Mouse (Mus musculus) liver, embryonic 15.5 days (tissue): ENCODE measurements around the gene Gm28048. TPM values are rescaled to one million over a fixed set of nuclear protein-coding genes. Genes with fewer than 3 reads are reported as not detected.
A peak's percentile ranks its signal among the peaks of the same experiment; 100 is the strongest.

Source experiments
- ATAC-seq: fragments of 200-750 bp; cut with Nextera tagmentation; 2 replicates; pipeline ENCODE4 v1.8.0; 2017; ENCODE audit warnings: moderate number of reproducible peaks, mild to moderate bottlenecking, moderate library complexity; ENCODE audit not compliant: insufficient read depth
- H3K27ac ChIP-seq: fragments of 300-500 bp; sonication (generic); replicated peaks from 2 replicates; pipeline ENCODE4 v1.5.1; 2015; ENCODE audit warnings: mild to moderate bottlenecking, inconsistent platforms
- H3K27me3 ChIP-seq: fragments of 300-500 bp; sonication (generic); 2 replicates; pipeline ENCODE4 v1.6.1; 2015; ENCODE audit warnings: mild to moderate bottlenecking, inconsistent platforms
- H3K36me3 ChIP-seq: fragments of 300-500 bp; sonication (generic); replicated peaks from 2 replicates; pipeline ENCODE4 v1.6.1; 2015; ENCODE audit warnings: moderate library complexity, mild to moderate bottlenecking, inconsistent platforms
- H3K4me1 ChIP-seq: fragments of 300-500 bp; sonication (generic); replicated peaks from 2 replicates; pipeline ENCODE4 v1.6.1; 2015; ENCODE audit warnings: inconsistent platforms
- H3K4me2 ChIP-seq: fragments of 300-500 bp; sonication (generic); 2 replicates; pipeline ENCODE4 v1.6.1; 2015; ENCODE audit warnings: moderate library complexity, mild to moderate bottlenecking, inconsistent platforms
- H3K4me3 ChIP-seq: fragments of 300-500 bp; sonication (generic); replicated peaks from 2 replicates; pipeline ENCODE4 v1.5.1; 2015; ENCODE audit warnings: mild to moderate bottlenecking, inconsistent platforms
- H3K9ac ChIP-seq: fragments of 300-500 bp; sonication (generic); 2 replicates; pipeline ENCODE4 v1.6.1; 2015; ENCODE audit warnings: moderate library complexity, mild to moderate bottlenecking, inconsistent platforms
- H3K9me3 ChIP-seq: fragments of 300-500 bp; sonication (generic); replicated peaks from 2 replicates; pipeline ENCODE4 v1.6.1; 2016; ENCODE audit warnings: inconsistent platforms
- WGBS: fragments of 180-500 bp; shearing (Covaris S2); methylation state at CpG from one replicate; pipeline ENCODE4 v1.1.7; 2015; ENCODE audit warnings: mixed read lengths; ENCODE audit not compliant: insufficient replicate concordance; 5-methylcytosine and 5-hydroxymethylcytosine counted together
- polyA plus RNA-seq: library from polyadenylated mRNA; unstranded; fragments of >200 nt; fragmentation: Nextera tagmentation; extraction: Ambion mirVana; gene quantifications from 2 replicates; pipeline ENCODE4 v1.2.1, GENCODE M21; 2015

The Gm28048 gene
- polyA plus RNA-seq, 1 experiment from 2014 or later = 9.2 TPM

DNA sequence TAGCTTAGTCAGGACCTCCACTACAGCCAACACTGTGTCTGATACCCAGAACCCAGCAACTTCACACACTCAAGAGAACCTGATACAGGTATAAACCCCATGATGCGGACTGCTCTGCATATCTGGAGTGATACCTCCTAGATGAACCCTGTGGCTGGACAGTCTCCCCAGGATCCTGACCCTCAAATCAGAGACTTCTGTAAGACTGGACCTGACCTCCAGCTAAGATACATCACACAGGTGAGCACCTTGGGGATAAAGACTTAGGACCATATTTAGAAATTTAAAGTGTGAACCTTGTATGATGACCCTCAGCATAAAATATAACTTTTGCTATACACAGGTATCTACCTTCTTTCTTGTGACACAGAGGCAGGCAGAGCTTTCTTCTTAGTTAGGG is 11.3 kb downstream of the Gm28048 start:
- no peak for ATAC-seq
- peaks cover 18% of the 10 kb centered on the region for H3K4me1 ChIP-seq
- WGBS = 87% methylated on average over 1 of the region's 1 CpGs
- H3K9me3 ChIP-seq = no peaks in the 10 kb centered on the region
- H3K4me2 ChIP-seq = no peak overlapping the region
- no peaks in the 10 kb centered on the region for H3K27me3 ChIP-seq
- H3K36me3 ChIP-seq = peaks cover 11% of the 10 kb centered on the region
- no peak overlapping the region for H3K9ac ChIP-seq
- H3K27ac ChIP-seq = no peak overlapping the region
- no peak overlapping the region for H3K4me3 ChIP-seq

DNA sequence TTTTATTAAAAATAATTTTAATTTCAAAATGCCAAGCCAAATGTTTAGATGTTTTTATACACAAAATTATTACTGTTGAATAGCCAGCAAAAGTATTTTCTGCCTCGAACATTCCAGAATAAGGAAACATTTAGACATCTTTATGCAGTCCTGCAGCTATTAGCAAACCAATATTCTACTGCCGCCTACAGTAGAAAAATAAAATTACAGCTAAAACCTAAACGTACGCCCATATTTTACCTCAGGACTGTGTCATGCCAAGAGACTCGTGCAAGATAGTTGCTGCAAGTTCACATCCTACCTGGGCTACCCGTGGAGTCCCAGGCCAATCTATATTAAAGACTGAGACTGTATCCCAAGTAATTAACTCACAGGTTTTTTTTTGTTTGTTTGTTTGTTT is 12.4 kb downstream of the Gm28048 start:
- Histone ChIP-seq H3K9ac (no peak overlapping the region), H3K4me3 (no peak overlapping the region), H3K27me3 (no peaks in the 10 kb centered on the region), H3K4me1 (peaks cover 16% of the 10 kb centered on the region), H3K4me2 (no peak overlapping the region), H3K9me3 (no peaks in the 10 kb centered on the region), H3K27ac (no peak overlapping the region), H3K36me3 (peaks cover 11% of the 10 kb centered on the region)
- ATAC-seq = no peak
- 17% methylated on average over 6 of the region's 6 CpGs for WGBS

DNA sequence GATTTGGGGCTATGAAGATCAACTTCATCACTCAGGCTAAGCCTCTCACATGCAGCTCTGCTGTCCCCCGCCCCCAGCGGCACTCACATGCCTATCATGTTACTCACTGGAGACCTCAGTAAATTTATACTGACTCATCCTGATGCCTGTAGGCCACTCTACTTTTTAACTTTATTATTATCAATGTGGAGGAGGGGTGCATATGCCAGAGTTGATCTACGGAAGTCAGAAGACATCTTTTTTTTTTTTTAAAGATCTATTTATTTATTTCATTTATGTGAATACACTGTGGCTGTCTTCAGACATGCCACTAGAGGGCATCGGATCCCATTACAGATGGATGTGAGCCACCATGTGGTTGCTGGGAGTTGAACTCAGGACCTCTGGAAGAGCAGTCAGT is 16.4 kb downstream of the Gm28048 start:
- no peak overlapping the region for H3K4me2 ChIP-seq
- H3K27me3 ChIP-seq = no peaks in the 10 kb centered on the region
- H3K9me3 ChIP-seq = no peaks in the 10 kb centered on the region
- no peak overlapping the region for H3K27ac ChIP-seq
- no peak overlapping the region for H3K4me3 ChIP-seq
- WGBS = 83% methylated on average over 4 of the region's 4 CpGs
- no peak overlapping the region for H3K9ac ChIP-seq
- peaks cover 11% of the 10 kb centered on the region for H3K36me3 ChIP-seq
- ATAC-seq = no peak
- peaks cover 8% of the 10 kb centered on the region; the same call in 1 of the 2 replicates for H3K4me1 ChIP-seq

DNA sequence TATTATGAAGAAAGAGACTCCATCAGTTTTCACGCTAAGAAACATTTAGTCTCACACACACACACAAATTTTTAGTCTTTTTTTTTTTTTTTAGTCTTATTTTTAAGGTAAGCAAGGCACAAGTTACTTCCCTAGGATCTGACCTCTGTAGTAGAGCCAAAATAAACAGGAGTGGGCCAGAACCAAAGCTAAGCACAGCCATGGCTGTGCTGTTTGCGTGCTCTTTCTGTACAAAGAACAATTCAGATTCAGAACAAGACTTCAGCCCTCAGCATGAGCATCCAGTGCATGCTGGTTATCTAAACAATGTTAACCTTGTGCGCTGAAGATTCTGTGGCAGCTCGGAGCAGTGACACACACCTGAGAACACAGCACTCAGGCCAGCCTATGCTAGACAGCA is 17.5 kb downstream of the Gm28048 start:
- H3K9me3 ChIP-seq = no peaks in the 10 kb centered on the region
- no peak overlapping the region for H3K4me2 ChIP-seq
- 0 out of 2 replicates have a peak, but pooled peaks cover 3% of the 10 kb centered on the region for H3K4me1 ChIP-seq
- no peaks in the 10 kb centered on the region for H3K27me3 ChIP-seq
- ATAC-seq = peak; percentile 40; the same call in 1 of the 2 replicates
- 71% methylated on average over 4 of the region's 4 CpGs for WGBS
- no peak overlapping the region for H3K4me3 ChIP-seq
- H3K36me3 ChIP-seq = peaks cover 11% of the 10 kb centered on the region
- no peak overlapping the region for H3K27ac ChIP-seq
- no peak overlapping the region for H3K9ac ChIP-seq

DNA sequence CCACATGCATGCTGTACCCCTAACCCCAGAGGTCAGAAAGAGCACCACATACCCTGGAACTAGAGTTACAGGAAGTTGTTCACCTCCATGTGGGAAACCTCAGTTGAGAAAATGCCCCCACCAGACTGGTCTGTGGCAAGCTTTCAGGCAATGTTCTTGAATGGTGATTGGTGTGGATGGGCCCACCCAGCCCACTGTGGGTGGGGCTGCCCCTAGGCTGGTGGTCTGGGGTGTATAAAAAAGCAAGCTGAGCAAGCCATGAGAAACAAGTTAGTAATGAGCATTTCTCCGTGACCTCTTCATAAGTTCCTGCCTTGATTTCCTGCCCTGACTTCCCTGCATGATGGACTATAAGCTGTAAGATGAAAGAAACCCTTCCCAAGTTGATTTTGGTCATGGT is 19.8 kb downstream of the Gm28048 start:
- 55% methylated on average over 1 of the region's 1 CpGs for WGBS
- no peak overlapping the region for H3K27ac ChIP-seq
- no peaks in the 10 kb centered on the region for H3K27me3 ChIP-seq
- no peak overlapping the region for H3K4me2 ChIP-seq
- no peak overlapping the region for H3K4me3 ChIP-seq
- H3K9ac ChIP-seq = no peak overlapping the region
- H3K9me3 ChIP-seq = no peaks in the 10 kb centered on the region
- H3K4me1 ChIP-seq = 0 out of 2 replicates have a peak, but pooled peaks cover 3% of the 10 kb centered on the region
- ATAC-seq = no peak
- peaks cover 10% of the 10 kb centered on the region for H3K36me3 ChIP-seq

DNA sequence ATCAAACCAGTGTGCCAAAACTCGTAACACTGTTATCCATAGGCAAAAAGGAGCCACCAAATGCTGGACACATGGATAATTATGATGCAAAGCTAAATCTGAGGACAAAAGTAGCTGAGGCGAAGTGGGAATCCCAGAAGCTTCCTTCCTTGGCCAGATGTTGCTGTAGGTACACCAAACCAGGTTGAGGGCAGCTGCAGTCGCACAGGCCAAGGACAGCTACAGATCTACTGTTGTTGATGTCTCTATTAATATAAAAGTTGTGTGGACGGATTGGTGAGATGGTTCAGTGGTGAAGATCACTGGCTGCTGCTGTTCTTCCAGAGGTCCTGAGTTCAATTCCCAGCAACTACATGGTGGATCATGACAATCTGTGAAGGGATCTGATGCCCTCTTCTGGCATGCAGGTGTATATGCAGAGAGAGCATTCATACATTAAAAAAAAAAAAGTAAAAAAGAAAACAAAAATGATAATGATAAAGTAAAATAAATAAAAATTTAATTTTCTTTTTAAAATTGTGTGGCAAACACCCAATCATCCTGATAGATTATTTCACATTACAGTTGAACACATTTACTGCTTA is 24.0 kb downstream of the Gm28048 start:
- H3K4me1 ChIP-seq = no peaks in the 10 kb centered on the region
- no peak overlapping the region for H3K4me3 ChIP-seq
- 68% methylated on average over 4 of the region's 4 CpGs for WGBS
- no peak overlapping the region for H3K27ac ChIP-seq
- H3K9ac ChIP-seq = no peak overlapping the region
- no peaks in the 10 kb centered on the region for H3K9me3 ChIP-seq
- no peak overlapping the region for H3K4me2 ChIP-seq
- no peaks in the 10 kb centered on the region for H3K27me3 ChIP-seq
- H3K36me3 ChIP-seq = no peaks in the 10 kb centered on the region
- ATAC-seq = no peak

DNA sequence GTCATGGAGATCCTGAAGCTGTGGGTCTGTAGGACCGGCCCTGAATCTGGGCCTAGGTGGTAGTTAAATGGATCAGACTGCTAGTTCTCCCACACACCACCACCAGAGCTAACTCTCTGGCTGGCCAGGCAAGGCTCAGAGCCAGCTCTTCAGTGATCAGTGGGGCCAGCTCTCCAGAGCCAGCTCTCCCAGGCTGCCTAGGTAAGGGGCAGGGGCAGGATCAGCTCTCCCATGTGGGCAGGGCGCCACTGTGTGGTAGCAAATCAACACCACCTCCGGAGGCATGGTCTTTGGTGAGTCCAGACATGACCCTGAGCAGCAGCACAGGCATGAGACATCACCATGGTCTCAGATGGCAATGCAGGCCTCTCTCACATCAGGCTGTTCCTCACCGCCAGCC is 25.1 kb downstream of the Gm28048 start:
- WGBS = 58% methylated on average over 4 of the region's 4 CpGs
- no peaks in the 10 kb centered on the region for H3K27me3 ChIP-seq
- H3K9me3 ChIP-seq = no peaks in the 10 kb centered on the region
- no peaks in the 10 kb centered on the region for H3K4me1 ChIP-seq
- peak; percentile 28; the same call in 1 of the 2 replicates for ATAC-seq
- H3K36me3 ChIP-seq = no peaks in the 10 kb centered on the region
- no peak overlapping the region for H3K4me2 ChIP-seq
- H3K27ac ChIP-seq = no peak overlapping the region
- no peak overlapping the region for H3K9ac ChIP-seq
- H3K4me3 ChIP-seq = no peak overlapping the region

DNA sequence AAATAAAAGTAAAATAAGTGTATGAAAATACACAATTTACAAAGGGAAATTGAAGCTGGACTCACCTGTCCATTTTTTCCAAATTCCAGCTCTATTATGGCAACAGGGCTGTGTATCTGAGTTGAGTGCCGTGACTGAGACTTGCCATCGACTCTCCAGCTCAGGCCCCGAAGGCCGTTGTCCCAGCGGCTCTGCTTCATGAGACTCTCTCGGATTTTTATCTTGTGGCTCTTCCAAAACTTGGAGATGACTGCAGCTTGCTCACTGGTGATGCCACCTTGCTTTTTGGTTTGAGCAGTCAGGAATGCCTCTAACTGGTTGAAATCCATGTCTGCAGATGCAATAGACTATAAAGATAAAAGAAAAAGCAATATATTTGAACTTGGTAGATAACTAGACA is 25.5 kb downstream of the Gm28048 start:
- no peaks in the 10 kb centered on the region for H3K27me3 ChIP-seq
- no peak overlapping the region for H3K9ac ChIP-seq
- no peaks in the 10 kb centered on the region for H3K4me1 ChIP-seq
- ATAC-seq = no peak
- H3K27ac ChIP-seq = no peak overlapping the region
- H3K4me2 ChIP-seq = no peak overlapping the region
- 88% methylated on average over 6 of the region's 6 CpGs for WGBS
- H3K9me3 ChIP-seq = no peaks in the 10 kb centered on the region
- H3K4me3 ChIP-seq = no peak overlapping the region
- H3K36me3 ChIP-seq = no peaks in the 10 kb centered on the region

DNA sequence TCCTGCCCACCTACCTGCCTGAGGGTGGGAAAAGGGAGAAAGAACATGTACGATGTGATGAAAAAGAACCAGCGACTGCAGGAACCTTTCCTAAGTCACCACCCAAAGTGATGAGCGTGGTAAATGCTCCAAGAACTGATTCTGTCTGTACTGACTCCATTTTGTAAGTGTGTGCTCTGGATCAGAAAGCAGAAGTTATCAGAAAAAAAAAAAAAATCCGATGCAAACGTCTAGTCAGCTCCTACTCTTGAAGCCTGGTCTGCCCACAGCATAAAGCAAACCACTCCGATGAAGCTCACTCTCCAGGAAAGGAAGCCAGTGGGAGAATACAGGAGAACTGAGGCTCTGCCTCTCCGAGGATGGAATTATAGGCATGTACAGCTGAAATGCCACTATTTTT is 29.2 kb downstream of the Gm28048 start:
- H3K4me2 ChIP-seq = no peak overlapping the region
- H3K9me3 ChIP-seq = no peaks in the 10 kb centered on the region
- H3K36me3 ChIP-seq = no peaks in the 10 kb centered on the region
- H3K27ac ChIP-seq = no peak overlapping the region
- H3K9ac ChIP-seq = no peak overlapping the region
- no peak overlapping the region for H3K4me3 ChIP-seq
- H3K4me1 ChIP-seq = peaks cover 6% of the 10 kb centered on the region; the same call in 1 of the 2 replicates
- no peak for ATAC-seq
- 62% methylated on average over 7 of the region's 7 CpGs for WGBS
- H3K27me3 ChIP-seq = no peaks in the 10 kb centered on the region

DNA sequence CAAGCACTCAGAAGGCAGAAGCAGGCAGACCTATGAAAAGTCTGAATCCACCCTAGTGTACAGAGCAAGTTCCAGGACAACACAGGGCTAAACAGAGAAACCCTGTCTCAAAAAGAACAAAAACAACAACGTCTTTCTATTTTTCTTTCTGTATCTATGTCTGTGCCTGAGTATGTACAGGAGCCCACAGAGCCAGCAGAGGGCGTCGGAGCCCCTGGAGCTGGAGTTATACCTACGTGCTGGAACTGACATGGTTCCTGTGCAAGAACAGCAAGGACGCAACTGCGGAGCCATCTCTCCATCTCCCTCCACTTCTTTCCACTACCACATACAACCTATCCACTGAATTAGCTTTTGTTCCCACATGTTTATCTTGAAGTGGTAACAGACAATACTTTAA is 31.8 kb downstream of the Gm28048 start:
- Histone ChIP-seq H3K9me3 (no peaks in the 10 kb centered on the region), H3K27me3 (no peaks in the 10 kb centered on the region), H3K4me1 (peaks cover 12% of the 10 kb centered on the region), H3K27ac (no peak overlapping the region), H3K4me2 (no peak overlapping the region), H3K4me3 (no peak overlapping the region), H3K9ac (no peak overlapping the region), H3K36me3 (no peaks in the 10 kb centered on the region)
- ATAC-seq = no peak
- 72% methylated on average over 6 of the region's 6 CpGs for WGBS

DNA sequence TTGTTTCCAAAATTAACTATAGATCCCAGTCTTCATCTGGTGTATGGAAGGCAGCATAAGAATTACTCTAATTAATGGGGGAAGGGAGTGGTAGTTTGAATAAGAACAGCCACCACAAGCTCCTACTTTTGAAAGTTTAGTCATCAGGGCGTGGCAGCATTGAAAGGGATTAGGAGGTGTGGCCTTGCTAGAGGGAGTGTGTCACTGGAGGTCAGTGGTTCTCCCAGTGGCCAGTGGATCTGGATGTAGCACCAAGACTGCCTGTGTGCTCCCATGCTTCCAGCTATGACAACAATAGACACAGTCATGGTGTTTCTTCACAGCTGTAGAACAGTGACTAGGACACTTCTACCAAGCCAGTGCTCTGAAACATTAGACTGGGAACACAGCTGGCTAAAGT is 32.8 kb downstream of the Gm28048 start:
- no peaks in the 10 kb centered on the region for H3K36me3 ChIP-seq
- no peaks in the 10 kb centered on the region for H3K27me3 ChIP-seq
- H3K4me2 ChIP-seq = no peak overlapping the region
- WGBS = 76% methylated on average over 1 of the region's 1 CpGs
- no peak for ATAC-seq
- no peak overlapping the region for H3K9ac ChIP-seq
- no peaks in the 10 kb centered on the region for H3K9me3 ChIP-seq
- peaks cover 14% of the 10 kb centered on the region for H3K4me1 ChIP-seq
- no peak overlapping the region for H3K4me3 ChIP-seq
- no peak overlapping the region for H3K27ac ChIP-seq

DNA sequence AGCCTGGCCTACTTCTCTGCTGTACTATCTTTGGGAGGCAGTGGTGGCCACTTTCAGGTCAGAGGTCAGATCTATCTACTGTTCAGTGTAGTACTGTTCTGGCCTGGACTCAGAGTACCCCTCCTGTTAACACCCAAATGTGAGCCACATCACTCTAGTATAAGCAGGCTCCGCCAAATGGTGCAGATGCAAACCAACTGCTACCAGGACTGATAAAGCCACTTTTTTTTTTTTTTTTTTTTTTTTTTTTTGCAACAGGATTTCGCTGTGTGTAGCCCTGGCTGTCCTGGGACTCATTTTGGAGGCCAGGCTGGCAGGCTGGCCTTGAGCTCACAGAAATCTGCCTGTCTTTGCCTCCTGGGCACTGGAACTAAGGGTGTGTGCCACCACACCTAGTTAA is 42.9 kb downstream of the Gm28048 start:
- H3K9me3 ChIP-seq = no peaks in the 10 kb centered on the region
- no peaks in the 10 kb centered on the region for H3K27me3 ChIP-seq
- no peaks in the 10 kb centered on the region for H3K36me3 ChIP-seq
- no peak for ATAC-seq
- no peak overlapping the region for H3K27ac ChIP-seq
- no peak overlapping the region for H3K9ac ChIP-seq
- no peak overlapping the region for H3K4me3 ChIP-seq
- no peaks in the 10 kb centered on the region for H3K4me1 ChIP-seq
- no peak overlapping the region for H3K4me2 ChIP-seq
- WGBS = 43% methylated on average over 2 of the region's 2 CpGs
